9 mouse cellular contexts compared by ENCODE assay signal in genomic region chr8:11486142-11486541, GRCm38 (mm10). TPM values are rescaled to one million over a fixed set of nuclear protein-coding genes. Genes with fewer than 3 reads are reported as not detected.
DNase-seq lines count a peak whose midpoint lies in the region; ATAC-seq and TF ChIP-seq lines count a peak whose summit lies in the region.
"Had no signal": no experiment of that assay in that cellular context is flagged by ENCODE, and none has a peak within 500 bp of the region (broad histone marks: within the 10 kb centered on the region; RNA-seq: fewer than 3 reads in every experiment).

No protein-coding gene starts in this region.

- TF ChIP-seq EP300 in liver, embryonic 14.5 days (IDR thresholded peaks at IDR 0.05; ENCODE audit: low read depth), result no peak

- H3K4me2 ChIP-seq in kidney, embryonic 15.5 days, result no peak overlapping the region
- H3K4me2 ChIP-seq in liver, embryonic 14.5 days (ENCODE audit: low read depth), result no peak overlapping the region
- H3K4me2 ChIP-seq: heart, embryonic 13.5 days had no signal

- no peaks in the 10 kb centered on the region for H3K36me3 ChIP-seq in kidney, embryonic 15.5 days
- no peaks in the 10 kb centered on the region for H3K36me3 ChIP-seq in liver, embryonic 14.5 days (replicated peaks; ENCODE audit: control insufficient read depth, insufficient read depth, low read depth)
- H3K36me3 ChIP-seq: heart, embryonic 13.5 days had no signal

- H3K9me3 ChIP-seq in kidney, embryonic 15.5 days (replicated peaks), result no peaks in the 10 kb centered on the region
- H3K9me3 ChIP-seq in liver, embryonic 14.5 days (ENCODE audit: control insufficient read depth, low read length), result no peaks in the 10 kb centered on the region
- H3K9me3 ChIP-seq: heart, embryonic 13.5 days had no signal

- WGBS in cerebellum, adult 2 months, result 19% methylated on average over 7 of the region's 7 CpGs
- WGBS in kidney, embryonic 15.5 days, result 23% methylated on average over 7 of the region's 7 CpGs
- WGBS in liver, embryonic 14.5 days (ENCODE audit: insufficient replicate concordance), result 15% methylated on average over 7 of the region's 7 CpGs

- H3K27me3 ChIP-seq in cerebellum, adult 2 months (ENCODE audit: control insufficient read depth, insufficient read depth, low read length), result no peaks in the 10 kb centered on the region
- H3K27me3 ChIP-seq in kidney, embryonic 15.5 days, result peaks cover 14% of the 10 kb centered on the region; the same call in 1 of the 2 replicates
- peaks cover 6% of the 10 kb centered on the region; the same call in 1 of the 2 replicates for H3K27me3 ChIP-seq in liver, embryonic 14.5 days (ENCODE audit: control insufficient read depth, insufficient read depth, low read length)

- no peak overlapping the region for H3K9ac ChIP-seq in kidney, embryonic 15.5 days
- H3K9ac ChIP-seq in liver, embryonic 14.5 days (replicated peaks), result no peak overlapping the region
- H3K9ac ChIP-seq: heart, embryonic 13.5 days had no signal

- DNase-seq in 3T3-L1 (ENCODE audit: low read depth, low spot score) (peak; percentile 75), ES-CJ7 (ENCODE audit: low read depth, low spot score) (peak; percentile 81)
- peak; percentile 44 to 57 for DNase-seq in cerebellum, adult 2 months
- peak; percentile 57 to 68 for DNase-seq in frontal cortex, postnatal 36 days (ENCODE audit: low spot score in 2 of 2)
- peak in 1 of 3 experiments; percentile 30 for DNase-seq in liver, embryonic 14.5 days (ENCODE audit: low read depth in 3 of 3, low spot score in 3 of 3)
- DNase-seq in ovary, postnatal 10 days (ENCODE audit: low spot score), result peak; percentile 57
- DNase-seq in urinary bladder, postnatal 25 days (ENCODE audit: low spot score), result peak; percentile 81

- ATAC-seq in kidney, embryonic 15.5 days (replicated peaks; ENCODE audit: low FRiP score), result peak; percentile 47
- no peak for ATAC-seq in liver, embryonic 14.5 days (ENCODE audit: insufficient read depth)

- TF ChIP-seq CTCF in cerebellum, adult 2 months (IDR thresholded peaks at IDR 0.05; ENCODE audit: borderline replicate concordance, insufficient read depth, low read depth, low read length), result peak; percentile 77
- peak; percentile 90 for TF ChIP-seq CTCF in liver, embryonic 14.5 days (IDR thresholded peaks at IDR 0.05; ENCODE audit: low read depth)

- H3K4me3 ChIP-seq in cerebellum, adult 2 months (replicated peaks; ENCODE audit: insufficient read depth, low read depth, low read length), result no peak overlapping the region
- H3K4me3 ChIP-seq in kidney, embryonic 15.5 days (replicated peaks), result no peak overlapping the region
- no peak overlapping the region for H3K4me3 ChIP-seq in liver, embryonic 14.5 days (ENCODE audit: insufficient read depth in 1 of 2, low read depth in 2 of 2, low read length in 2 of 2)
- H3K4me3 ChIP-seq: heart, embryonic 13.5 days had no signal

- H3K4me1 ChIP-seq in cerebellum, adult 2 months (ENCODE audit: control insufficient read depth, insufficient read depth, low read length), result no peaks in the 10 kb centered on the region
- H3K4me1 ChIP-seq in kidney, embryonic 15.5 days, result peaks cover 20% of the 10 kb centered on the region; the same call in 1 of the 2 replicates
- no peaks in the 10 kb centered on the region for H3K4me1 ChIP-seq in liver, embryonic 14.5 days (replicated peaks; ENCODE audit: control insufficient read depth in 2 of 2, insufficient read depth in 2 of 2, low read length in 1 of 2)

- no peak for TF ChIP-seq POLR2A in cerebellum, adult 2 months (IDR thresholded peaks at IDR 0.05; ENCODE audit: borderline replicate concordance, insufficient read depth, low read length)

- no peak overlapping the region for H3K27ac ChIP-seq in cerebellum, adult 2 months (ENCODE audit: insufficient read depth, low read length)
- H3K27ac ChIP-seq in kidney, embryonic 15.5 days, result no peak overlapping the region
- no peak overlapping the region for H3K27ac ChIP-seq in liver, embryonic 14.5 days
- H3K27ac ChIP-seq: heart, embryonic 13.5 days had no signal

RNA-seq across cellular contexts. Expression of gene Rab20, which starts 7.6 kb away (rescaled TPM):
- 0.62 and 1.1 TPM in 2 replicates for polyA plus RNA-seq in cerebellum, adult 2 months (2012; rRNA removed)
- 24.2 and 26.5 TPM in 2 replicates for polyA plus RNA-seq in kidney, embryonic 15.5 days (2015; fragmentation: Nextera tagmentation; extraction: Ambion mirVana)
- polyA plus RNA-seq in liver, embryonic 14.5 days (2012; rRNA removed), result 2.7 and 2.8 TPM in 2 replicates
- polyA plus RNA-seq in liver, embryonic 14.5 days (2014; fragmentation: Nextera tagmentation; extraction: Ambion mirVana), result 2.9 and 3.1 TPM in 2 replicates

RNA-seq across cellular contexts. Expression of gene Naxd, which starts 11.2 kb away (rescaled TPM):
- polyA plus RNA-seq in cerebellum, adult 2 months (2012; rRNA removed), result 105 and 114 TPM in 2 replicates
- 119 and 121 TPM in 2 replicates for polyA plus RNA-seq in kidney, embryonic 15.5 days (2015; fragmentation: Nextera tagmentation; extraction: Ambion mirVana)
- polyA plus RNA-seq in liver, embryonic 14.5 days (2012; rRNA removed), result 26.9 and 29.8 TPM in 2 replicates
- polyA plus RNA-seq in liver, embryonic 14.5 days (2014; fragmentation: Nextera tagmentation; extraction: Ambion mirVana), result 31.9 and 33.0 TPM in 2 replicates
